Mouse (Mus musculus): ENCODE results near the gene Arpp19.

DNA sequence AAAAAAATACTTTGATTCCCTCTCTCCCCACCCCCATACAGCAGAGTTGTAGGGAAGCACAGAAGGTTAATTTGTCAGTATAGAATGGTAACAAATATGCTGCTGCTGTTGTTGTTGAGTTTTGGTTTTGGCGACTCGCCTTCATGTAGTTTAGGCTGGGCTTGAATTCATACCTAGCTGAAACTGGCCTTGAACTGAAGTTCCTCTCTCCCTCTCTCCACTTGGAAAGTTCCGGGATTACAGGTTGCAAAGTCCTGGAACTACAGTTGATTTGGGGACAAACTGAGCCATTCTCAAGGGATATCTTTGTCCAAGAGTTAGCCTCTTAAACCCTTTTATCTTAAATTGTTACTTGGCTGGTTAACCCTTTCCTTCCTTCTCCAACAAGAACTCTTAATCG, 1.5 kb upstream of the Arpp19 start:
- TF ChIP-seq CTCF (IDR thresholded peaks at IDR 0.05; ENCODE audit: low read depth) = no peak
- no peak for TF ChIP-seq EP300 (IDR thresholded peaks at IDR 0.05; ENCODE audit: low read depth)
